Mouse (Mus musculus) MN1 (cell line): ENCODE data around the gene Prkag3.

Source experiments
- DNase-seq: peaks from one replicate; pipeline ENCODE4 v3.0.0-alpha.2; 2016; ENCODE audit warnings: low spot score

Gene Prkag3

GRCm38 (mm10) chr1:74748643-74749271 lies at the start of gene Prkag3:
Gene Prkag3 (minus strand): TSS chr1:74749221.
- no peak for DNase-seq

- peak; percentile 83 for DNase-seq
Measured at GRCm38 (mm10) chr1:74797459-74797858, 48.4 kb upstream of the Prkag3 start.

GRCm38 (mm10) chr1:74795145-74795529 lies 46.1 kb upstream of the Prkag3 start:
- DNase-seq = no peak

GRCm38 (mm10) chr1:74794487-74795144 lies 45.6 kb upstream of the Prkag3 start:
- DNase-seq = peak; percentile 56

GRCm38 (mm10) chr1:74792831-74793660 lies 44.0 kb upstream of the Prkag3 start:
- peak; percentile 48 for DNase-seq

- DNase-seq = no peak
Measured at GRCm38 (mm10) chr1:74791249-74791648, 42.2 kb upstream of the Prkag3 start, which contains the start of gene Wnt10a. Gene Wnt10a (plus strand): TSS chr1:74791516.

- no peak for DNase-seq
Measured at GRCm38 (mm10) chr1:74790095-74790494, 41.1 kb upstream of the Prkag3 start.

- DNase-seq = no peak
Measured at GRCm38 (mm10) chr1:74788603-74789176, 39.7 kb upstream of the Prkag3 start.

- peak; percentile 86 for DNase-seq
Measured at GRCm38 (mm10) chr1:74787846-74788245, 38.8 kb upstream of the Prkag3 start.

- no peak for DNase-seq
Measured at GRCm38 (mm10) chr1:74784041-74784759, 35.2 kb upstream of the Prkag3 start.

- no peak for DNase-seq
Measured at GRCm38 (mm10) chr1:74783554-74783953, 34.5 kb upstream of the Prkag3 start.

- DNase-seq = no peak
Measured at GRCm38 (mm10) chr1:74782045-74782444, 33.0 kb upstream of the Prkag3 start.

GRCm38 (mm10) chr1:74778934-74779486 lies 30.0 kb upstream of the Prkag3 start:
- DNase-seq = no peak

- DNase-seq = peak; percentile 51
Measured at GRCm38 (mm10) chr1:74775816-74776215, 26.8 kb upstream of the Prkag3 start.

- no peak for DNase-seq
Measured at GRCm38 (mm10) chr1:74774062-74774461, 25.0 kb upstream of the Prkag3 start.

GRCm38 (mm10) chr1:74773136-74773535 lies 24.1 kb upstream of the Prkag3 start:
- peak; percentile 92 for DNase-seq

GRCm38 (mm10) chr1:74771931-74772620 lies 23.1 kb upstream of the Prkag3 start:
- peak; percentile 52 for DNase-seq

GRCm38 (mm10) chr1:74771845-74771930 lies 22.7 kb upstream of the Prkag3 start, which contains the start of gene Wnt6:
Gene Wnt6 (plus strand): TSS chr1:74771892.
- no peak for DNase-seq

- no peak for DNase-seq
Measured at GRCm38 (mm10) chr1:74771467-74771844, 22.4 kb upstream of the Prkag3 start.

- DNase-seq = no peak
Measured at GRCm38 (mm10) chr1:74770727-74771466, 21.9 kb upstream of the Prkag3 start.

- DNase-seq = peak; percentile 90
Measured at GRCm38 (mm10) chr1:74763081-74763480, 14.1 kb upstream of the Prkag3 start.
